Mouse (Mus musculus) cerebellum, adult 2 months (tissue): ENCODE measurements around the gene Vipr1.

Experiments
- CTCF ChIP-seq: fragments of 200-500 bp; IDR thresholded peaks from 2 replicates; pipeline ENCODE4 v1.5.1; 2011; ENCODE audit warnings: low read depth, mild to moderate bottlenecking, control low read depth, low read length, moderate library complexity, borderline replicate concordance; ENCODE audit not compliant: insufficient read depth
- POLR2A ChIP-seq: fragments of 200-500 bp; IDR thresholded peaks from 2 replicates; pipeline ENCODE4 v1.6.1; 2011; ENCODE audit warnings: low read length, control low read depth, borderline replicate concordance; ENCODE audit not compliant: insufficient read depth

GRCm38 (mm10) chr9:121718070-121718705 lies 75.7 kb downstream of the Vipr1 start:
- TF ChIP-seq CTCF: no peak
- no peak for TF ChIP-seq POLR2A
